11 mouse cellular contexts compared by ENCODE assay signal in the genomic region with DNA sequence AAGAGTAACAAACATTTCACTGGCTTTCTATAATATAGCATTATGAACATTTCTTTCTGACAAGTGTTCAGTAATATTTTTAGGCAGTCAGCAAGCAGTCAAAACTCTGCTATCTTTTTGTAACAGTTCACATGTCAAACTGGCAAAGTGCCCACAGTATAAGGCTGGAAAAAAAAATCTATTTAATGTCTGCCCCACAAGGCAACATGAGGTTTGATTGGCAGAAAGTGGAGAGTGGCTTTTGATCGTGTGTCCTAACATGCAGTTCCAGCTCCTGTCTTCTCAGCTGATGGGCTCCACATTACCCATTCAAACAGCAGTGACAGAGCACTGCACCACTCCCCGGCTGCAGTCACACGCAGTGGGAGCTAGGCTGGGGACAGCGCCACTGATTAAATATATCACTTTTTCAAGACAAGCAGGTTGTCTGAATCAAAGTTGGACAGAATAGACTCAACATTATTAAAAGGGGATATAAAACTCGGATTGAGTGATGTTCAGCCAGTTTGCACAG.
A peak's percentile ranks its signal among the peaks of the same experiment; 100 is the strongest.
DNase-seq lines count a peak whose midpoint lies in the region; ATAC-seq and TF ChIP-seq lines count a peak whose summit lies in the region.
"Had no signal": no experiment of that assay in that cellular context is flagged by ENCODE, and none has a peak within 500 bp of the region (broad histone marks: within the 10 kb centered on the region; RNA-seq: fewer than 3 reads in every experiment).

No protein-coding gene starts in this region.

- ATAC-seq in forebrain, embryonic 12.5 days (ENCODE audit: low FRiP score): peak; percentile 65; the same call in 1 of the 2 replicates
- ATAC-seq in midbrain, embryonic 11.5 days (ENCODE audit: low FRiP score): peak; percentile 57; the same call in 1 of the 2 replicates
- ATAC-seq in monocyte, adult 5-6 weeks (replicated peaks; ENCODE audit: insufficient number of reproducible peaks, low FRiP score, low TSS enrichment, poor library complexity, severe bottlenecking): no peak

- H3K27ac ChIP-seq in MEL (ENCODE audit: control insufficient read depth, low read depth, low read length): no peak overlapping the region
- H3K27ac ChIP-seq in forebrain, embryonic 12.5 days: peak overlapping the region; percentile 1; the same call in 1 of the 2 replicates
- H3K27ac ChIP-seq in midbrain, embryonic 11.5 days (ENCODE audit: low read depth, low read length): peak overlapping the region; percentile 25; the same call in 1 of the 2 replicates
- H3K27ac ChIP-seq: kidney, postnatal 0 days had no signal

- H3K4me2 ChIP-seq in forebrain, embryonic 12.5 days: peak overlapping the region; percentile 17
- no peak overlapping the region for H3K4me2 ChIP-seq in midbrain, embryonic 11.5 days

- no peaks in the 10 kb centered on the region for H3K36me3 ChIP-seq in MEL (ENCODE audit: control insufficient read depth in 1 of 2, insufficient read depth in 2 of 2, low read length in 2 of 2)
- no peaks in the 10 kb centered on the region for H3K36me3 ChIP-seq in forebrain, embryonic 12.5 days (replicated peaks)
- no peaks in the 10 kb centered on the region for H3K36me3 ChIP-seq in midbrain, embryonic 11.5 days (ENCODE audit: control insufficient read depth, insufficient read depth, low read length)

- TF ChIP-seq RAD21 in MEL (IDR thresholded peaks at IDR 0.05; ENCODE audit: low read depth, low read length): no peak

- no peak overlapping the region for H3K9ac ChIP-seq in MEL (ENCODE audit: control insufficient read depth, low read depth, low read length, poor library complexity, severe bottlenecking)
- no peak overlapping the region for H3K9ac ChIP-seq in forebrain, embryonic 12.5 days
- no peak overlapping the region for H3K9ac ChIP-seq in midbrain, embryonic 11.5 days (ENCODE audit: low read length)

- no peak for TF ChIP-seq CTCF in MEL (IDR thresholded peaks at IDR 0.05 in 2 of 3, conservative IDR thresholded peaks at IDR 0.05 in 1 of 3; ENCODE audit: control insufficient read depth in 1 of 3, insufficient read depth in 1 of 3, low read depth in 2 of 3, low read length in 3 of 3, poor library complexity in 1 of 3, severe bottlenecking in 1 of 3)

- H3K9me3 ChIP-seq in MEL (replicated peaks; ENCODE audit: insufficient read depth, low read length): no peaks in the 10 kb centered on the region
- H3K9me3 ChIP-seq in forebrain, embryonic 12.5 days: no peaks in the 10 kb centered on the region
- H3K9me3 ChIP-seq in midbrain, embryonic 11.5 days (ENCODE audit: control insufficient read depth, low read length): no peaks in the 10 kb centered on the region

- no peaks in the 10 kb centered on the region; a peak in 1 of 4 replicates for H3K27me3 ChIP-seq in MEL (ENCODE audit: control insufficient read depth in 1 of 2, insufficient read depth in 2 of 2, low read length in 2 of 2)
- no peaks in the 10 kb centered on the region for H3K27me3 ChIP-seq in forebrain, embryonic 12.5 days
- no peaks in the 10 kb centered on the region for H3K27me3 ChIP-seq in midbrain, embryonic 11.5 days (ENCODE audit: control insufficient read depth, insufficient read depth, low read length)

- no peaks in the 10 kb centered on the region for H3K4me1 ChIP-seq in MEL (ENCODE audit: control insufficient read depth in 1 of 2, insufficient read depth in 2 of 2, low read length in 2 of 2)
- peaks cover 50% of the 10 kb centered on the region for H3K4me1 ChIP-seq in forebrain, embryonic 12.5 days
- peaks cover 29% of the 10 kb centered on the region for H3K4me1 ChIP-seq in midbrain, embryonic 11.5 days (ENCODE audit: control insufficient read depth, insufficient read depth, low read length)

- no peaks in the 10 kb centered on the region for H3K79me2 ChIP-seq in MEL (ENCODE audit: control insufficient read depth, insufficient read depth, low read length, poor library complexity)

- no peak for TF ChIP-seq POLR2A in MEL (IDR thresholded peaks at IDR 0.05; ENCODE audit: control insufficient read depth in 1 of 2, insufficient read depth in 1 of 2, low read depth in 1 of 2, low read length in 2 of 2, poor library complexity in 1 of 2)

- H3K4me3 ChIP-seq in MEL (ENCODE audit: control insufficient read depth in 1 of 2, insufficient read depth in 1 of 2, low read depth in 2 of 2, low read length in 2 of 2): no peak overlapping the region
- H3K4me3 ChIP-seq in forebrain, embryonic 12.5 days (replicated peaks): no peak overlapping the region
- H3K4me3 ChIP-seq in midbrain, embryonic 11.5 days (ENCODE audit: low read depth, low read length): no peak overlapping the region

- 13% methylated on average over 5 of the region's 5 CpGs for WGBS in forebrain, embryonic 12.5 days
- WGBS in midbrain, embryonic 11.5 days: 28% methylated on average over 5 of the region's 5 CpGs

- DNase-seq in heart, adult 11 months: peak; percentile 90
- no peak for DNase-seq in heart, adult 9 months (ENCODE audit: low spot score in 2 of 2)
- DNase-seq in MEL (ENCODE audit: low read depth, low spot score): peak; percentile 39
- DNase-seq in midbrain, embryonic 11.5 days (ENCODE audit: low spot score, missing footprints): no peak
- DNase-seq in adrenal gland, adult 2 months: no peak
- no peak for DNase-seq in kidney, adult 8-10 months
- DNase-seq: cerebellum, adult 18-20 months; right cerebral cortex, postnatal 14 days had no signal

- TF ChIP-seq EP300 in MEL (IDR thresholded peaks at IDR 0.05; ENCODE audit: low read depth in 1 of 2, low read length in 2 of 2): no peak

TF ChIP-seq in MEL, 35 proteins besides CTCF, POLR2A, EP300 and RAD21:
- TF ChIP-seq ELF1 (IDR thresholded peaks at IDR 0.05; ENCODE audit: low read depth, low read length): no peak
- TF ChIP-seq POLR2AphosphoS2 (IDR thresholded peaks at IDR 0.05; ENCODE audit: low read length): no peak
- 0 out of 2 replicates have a peak, but pooled peaks have one; percentile 10 for TF ChIP-seq TCF12 (IDR thresholded peaks at IDR 0.05; ENCODE audit: low read depth, low read length)
- 0 out of 2 replicates have a peak, but pooled peaks have one; percentile 7 for TF ChIP-seq SMC3 (IDR thresholded peaks at IDR 0.05; ENCODE audit: low read depth, low read length)
- TF ChIP-seq MXI1 (IDR thresholded peaks at IDR 0.05; ENCODE audit: low read depth, low read length): no peak
- TF ChIP-seq KAT2A (conservative IDR thresholded peaks at IDR 0.05; ENCODE audit: low read depth, low read length): no peak

Comparison
In these comparisons a context has a peak if more than half of its experiments do, and no peak if none do; other contexts are left out.
1. DNase-seq: peak in heart, adult 11 months (single experiment) and MEL (single experiment); none in heart, adult 9 months (0 of 2), midbrain, embryonic 11.5 days (single experiment), adrenal gland, adult 2 months (single experiment) and kidney, adult 8-10 months (0 of 2).